Mouse (Mus musculus): ENCODE measurements around the gene Erc2. TPM values are rescaled to one million over a fixed set of nuclear protein-coding genes. Genes with fewer than 3 reads are reported as not detected.
A peak's percentile ranks its signal among the peaks of the same experiment; 100 is the strongest.

The Erc2 gene
- total and polyA plus RNA-seq, 2 experiments from 2014 or later = 94.0 to 119 TPM

DNA sequence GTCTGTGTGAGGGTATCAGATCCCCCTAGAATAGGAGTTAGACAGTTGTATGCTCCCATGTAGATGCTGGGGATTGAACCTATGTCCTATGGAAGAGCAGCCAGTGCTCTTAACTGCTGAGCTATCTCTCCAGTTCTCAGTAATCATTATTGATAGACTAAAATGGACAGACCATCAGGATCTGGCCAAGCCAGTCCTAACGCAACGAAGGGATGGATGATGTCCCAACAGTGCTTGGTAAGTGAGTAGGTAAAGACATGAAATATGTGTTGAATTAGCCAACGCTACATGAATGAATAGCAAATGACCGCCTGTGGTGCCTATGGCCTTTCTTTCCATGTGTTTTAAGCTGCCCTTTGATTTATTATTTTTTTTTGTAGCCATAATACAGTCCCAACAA is 871.6 kb downstream of the Erc2 start:
- no peak for ATAC-seq (ENCODE audit: low FRiP score)
- 95% methylated on average over 4 of the region's 4 CpGs for WGBS

DNA sequence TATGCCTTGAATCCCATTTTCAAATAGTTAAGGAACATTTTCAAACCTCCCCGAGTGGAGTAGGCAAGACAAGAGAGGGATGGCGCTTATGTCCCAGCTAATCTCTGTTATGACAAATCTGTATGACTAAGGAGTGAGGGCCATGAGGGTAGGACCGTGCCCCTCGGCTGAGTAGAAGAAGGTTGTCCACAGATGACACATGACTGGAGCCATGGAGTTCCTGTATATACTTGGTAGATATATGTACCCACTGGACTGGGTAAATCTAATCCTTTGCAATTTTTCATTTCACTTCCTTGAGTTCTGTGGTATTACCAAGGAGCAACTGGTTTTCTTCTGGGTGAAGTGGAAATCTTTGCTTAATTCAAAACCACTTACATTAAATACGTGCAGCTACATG is 872.0 kb downstream of the Erc2 start:
- Histone ChIP-seq H3K4me2 (ENCODE audit: low read depth, low read length, poor library complexity, severe bottlenecking) (no peak overlapping the region), H3K36me3 (ENCODE audit: insufficient read depth, low read length) (no peaks in the 10 kb centered on the region), H3K4me3 (ENCODE audit: low read depth, low read length) (no peak overlapping the region), H3K27ac (ENCODE audit: low read depth, low read length) (no peak overlapping the region), H3K27me3 (ENCODE audit: insufficient read depth, low read length) (no peaks in the 10 kb centered on the region), H3K9me3 (ENCODE audit: low read length) (no peaks in the 10 kb centered on the region), H3K4me1 (ENCODE audit: insufficient read depth, low read length) (no peaks in the 10 kb centered on the region), H3K9ac (replicated peaks; ENCODE audit: low read length, poor library complexity, severe bottlenecking) (no peak overlapping the region)
- no peak for TF ChIP-seq CTCF (IDR thresholded peaks at IDR 0.05)
- ATAC-seq (ENCODE audit: low FRiP score) = no peak
- WGBS = 96% methylated on average over 5 of the region's 5 CpGs
- DNase-seq (ENCODE audit: low spot score) = no peak

More for the DNA sequence above, 871.6 kb downstream of the Erc2 start:
- Histone ChIP-seq H3K9ac (replicated peaks; ENCODE audit: low read length, poor library complexity, severe bottlenecking) (no peak overlapping the region), H3K27ac (ENCODE audit: low read depth, low read length) (no peak overlapping the region), H3K4me3 (ENCODE audit: low read depth, low read length) (no peak overlapping the region), H3K27me3 (ENCODE audit: insufficient read depth, low read length) (no peaks in the 10 kb centered on the region), H3K4me1 (ENCODE audit: insufficient read depth, low read length) (no peaks in the 10 kb centered on the region), H3K9me3 (ENCODE audit: low read length) (no peaks in the 10 kb centered on the region), H3K36me3 (ENCODE audit: insufficient read depth, low read length) (no peaks in the 10 kb centered on the region), H3K4me2 (ENCODE audit: low read depth, low read length, poor library complexity, severe bottlenecking) (no peak overlapping the region)
- TF ChIP-seq CTCF (IDR thresholded peaks at IDR 0.05) = no peak
- no peak for DNase-seq (ENCODE audit: low spot score)

DNA sequence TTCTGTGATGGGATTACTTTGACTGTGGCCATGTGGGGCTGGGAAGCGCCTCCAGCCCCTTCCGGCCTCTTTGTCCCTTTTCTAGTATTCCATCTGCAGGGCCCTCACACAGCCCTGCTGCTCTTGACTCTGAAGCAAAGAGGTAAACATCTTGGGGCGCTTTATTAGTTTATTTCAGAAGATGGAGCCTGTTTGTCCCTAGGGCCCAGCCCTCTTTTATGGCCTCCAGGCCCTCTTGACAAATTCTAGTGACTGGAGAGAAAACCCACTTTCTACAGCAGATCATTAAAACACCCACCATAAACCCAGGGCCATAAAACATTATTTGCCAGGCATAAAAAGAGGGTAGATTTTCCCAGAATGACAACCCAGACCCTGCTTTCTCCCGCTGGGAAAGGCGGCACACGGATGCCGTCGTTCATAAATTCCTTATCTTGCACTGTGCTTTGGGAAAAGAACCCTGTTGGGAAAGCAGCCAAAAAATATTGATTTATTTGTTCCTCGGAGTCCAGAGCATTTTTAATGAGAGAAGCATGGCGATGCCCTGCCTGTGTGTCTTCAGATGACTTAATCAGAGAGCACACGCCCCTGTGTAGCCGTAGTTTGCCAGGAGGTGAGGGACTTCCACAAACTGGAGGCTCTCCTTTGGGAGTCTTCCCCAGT is 879.1 kb downstream of the Erc2 start:
- Histone ChIP-seq H3K27ac (ENCODE audit: low read depth, low read length) (no peak overlapping the region), H3K9me3 (ENCODE audit: low read length) (no peaks in the 10 kb centered on the region), H3K9ac (replicated peaks; ENCODE audit: low read length, poor library complexity, severe bottlenecking) (no peak overlapping the region), H3K36me3 (ENCODE audit: insufficient read depth, low read length) (no peaks in the 10 kb centered on the region), H3K4me1 (ENCODE audit: insufficient read depth, low read length) (0 out of 2 replicates have a peak, but pooled peaks cover 2% of the 10 kb centered on the region), H3K4me2 (ENCODE audit: low read depth, low read length, poor library complexity, severe bottlenecking) (no peak overlapping the region), H3K27me3 (ENCODE audit: insufficient read depth, low read length) (peaks cover 22% of the 10 kb centered on the region), H3K4me3 (ENCODE audit: low read depth, low read length) (no peak overlapping the region)
- no peak for ATAC-seq (ENCODE audit: low FRiP score)
- TF ChIP-seq CTCF (IDR thresholded peaks at IDR 0.05) = no peak
- WGBS = 64% methylated on average over 12 of the region's 12 CpGs
- no peak for DNase-seq (ENCODE audit: low spot score)

DNA sequence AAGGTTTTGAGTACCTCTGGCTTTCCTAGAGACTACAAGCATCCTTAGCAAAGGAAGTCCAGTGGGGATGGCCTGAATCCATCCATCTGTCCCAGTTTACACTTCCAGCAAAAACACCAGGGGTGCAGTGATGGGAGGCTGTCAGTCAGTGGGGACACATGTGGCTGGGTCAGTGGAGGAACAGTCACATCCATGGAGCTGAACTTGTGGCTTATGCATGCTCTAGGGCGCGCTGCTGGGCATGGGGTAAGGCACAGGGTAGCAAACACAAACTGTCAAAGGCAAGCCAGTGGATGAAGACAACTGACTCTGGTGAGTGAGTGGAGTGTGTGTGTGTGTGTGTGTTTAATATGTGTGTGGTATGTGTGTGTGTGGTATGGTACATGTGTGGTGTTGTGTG is 881.0 kb downstream of the Erc2 start:
- Histone ChIP-seq H3K27ac (ENCODE audit: low read depth, low read length) (no peak overlapping the region), H3K9me3 (ENCODE audit: low read length) (no peaks in the 10 kb centered on the region), H3K36me3 (ENCODE audit: insufficient read depth, low read length) (no peaks in the 10 kb centered on the region), H3K9ac (replicated peaks; ENCODE audit: low read length, poor library complexity, severe bottlenecking) (no peak overlapping the region), H3K27me3 (ENCODE audit: insufficient read depth, low read length) (peaks cover 32% of the 10 kb centered on the region), H3K4me3 (ENCODE audit: low read depth, low read length) (no peak overlapping the region), H3K4me1 (ENCODE audit: insufficient read depth, low read length) (0 out of 2 replicates have a peak, but pooled peaks cover 2% of the 10 kb centered on the region), H3K4me2 (ENCODE audit: low read depth, low read length, poor library complexity, severe bottlenecking) (no peak overlapping the region)
- no peak for TF ChIP-seq CTCF (IDR thresholded peaks at IDR 0.05)
- DNase-seq (ENCODE audit: low spot score) = no peak
- no peak for ATAC-seq (ENCODE audit: low FRiP score)
- 84% methylated on average over 2 of the region's 2 CpGs for WGBS

DNA sequence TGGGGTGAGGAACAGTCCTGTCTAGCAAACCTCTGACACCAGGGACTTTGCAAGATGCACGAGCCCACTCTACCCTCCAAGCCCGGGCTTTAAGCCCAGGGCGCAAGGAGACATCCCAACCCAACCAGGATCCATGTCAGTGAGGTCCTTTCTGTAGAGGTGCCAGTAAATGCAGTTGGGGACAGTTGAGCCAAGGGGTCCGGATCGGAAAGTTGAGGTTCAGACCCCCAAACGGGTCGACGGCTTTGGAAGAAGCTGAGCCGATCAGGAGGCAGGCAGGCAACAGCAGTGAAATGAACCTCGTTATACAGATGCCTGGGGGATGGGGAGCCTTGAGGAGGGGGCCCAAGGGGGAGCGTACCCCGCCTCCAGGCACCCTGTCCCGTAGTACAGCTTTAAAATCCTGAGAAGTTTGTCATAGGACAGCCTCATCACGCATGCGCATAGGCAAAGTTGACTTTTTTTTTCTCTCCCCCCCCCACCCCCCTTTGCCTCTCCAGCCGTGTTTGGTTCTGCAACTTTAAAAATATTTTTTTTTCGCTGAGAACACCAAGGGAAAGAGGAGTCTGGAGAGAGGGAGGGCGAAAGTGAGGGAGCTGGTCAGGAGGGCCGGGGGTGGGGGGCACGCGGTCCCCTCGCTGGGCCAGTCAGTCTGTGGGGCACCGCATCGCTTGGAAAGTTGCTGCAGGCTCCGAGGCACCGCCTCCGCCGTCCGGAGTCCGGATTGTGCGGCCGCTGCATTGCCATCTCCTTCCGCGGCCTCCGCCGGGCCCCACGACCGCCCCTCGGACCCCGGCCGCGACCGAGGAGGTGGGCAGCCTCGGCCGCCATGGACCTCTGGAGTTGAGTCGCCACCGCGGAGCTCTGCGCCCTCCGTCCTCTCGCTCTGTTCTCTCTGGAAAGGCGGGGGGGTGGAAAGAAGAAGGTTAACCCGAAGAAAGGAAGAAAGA is 882.1 kb downstream of the Erc2 start, which contains the start of gene Wnt5a:
Wnt5a (plus strand) TSS at position 650 of the 950 bp plus-strand sequence.
- ATAC-seq (ENCODE audit: low FRiP score) (peak; percentile 44; the same call in 1 of the 2 replicates), DNase-seq (ENCODE audit: low spot score) (peak; percentile 66)
- 2% methylated on average over 53 of the region's 53 CpGs for WGBS
- Histone ChIP-seq H3K4me3 (ENCODE audit: low read depth, low read length) (peak within 1 kb of the TSS; percentile 54), H3K36me3 (ENCODE audit: insufficient read depth, low read length) (no peaks in the 10 kb centered on the region), H3K27ac (ENCODE audit: low read depth, low read length) (peak within 1 kb of the TSS; percentile 62), H3K4me2 (ENCODE audit: low read depth, low read length, poor library complexity, severe bottlenecking) (peak within 1 kb of the TSS; percentile 92), H3K4me1 (ENCODE audit: insufficient read depth, low read length) (0 out of 2 replicates have a peak, but pooled peaks cover 2% of the 10 kb centered on the region), H3K9me3 (ENCODE audit: low read length) (no peaks in the 10 kb centered on the region), H3K9ac (replicated peaks; ENCODE audit: low read length, poor library complexity, severe bottlenecking) (peak within 1 kb of the TSS; percentile 54), H3K27me3 (ENCODE audit: insufficient read depth, low read length) (peaks cover 35% of the 10 kb centered on the region)
- no peak for TF ChIP-seq CTCF (IDR thresholded peaks at IDR 0.05)

Data from midbrain, postnatal 0 days (tissue).